Mouse (Mus musculus): ENCODE results near the gene Tmem163. TPM values are rescaled to one million over a fixed set of nuclear protein-coding genes. Genes with fewer than 3 reads are reported as not detected.

Gene Tmem163
- 10.5 to 15.2 TPM (median 12.4 TPM) in 3 replicates for total RNA-seq (2017)

DNA sequence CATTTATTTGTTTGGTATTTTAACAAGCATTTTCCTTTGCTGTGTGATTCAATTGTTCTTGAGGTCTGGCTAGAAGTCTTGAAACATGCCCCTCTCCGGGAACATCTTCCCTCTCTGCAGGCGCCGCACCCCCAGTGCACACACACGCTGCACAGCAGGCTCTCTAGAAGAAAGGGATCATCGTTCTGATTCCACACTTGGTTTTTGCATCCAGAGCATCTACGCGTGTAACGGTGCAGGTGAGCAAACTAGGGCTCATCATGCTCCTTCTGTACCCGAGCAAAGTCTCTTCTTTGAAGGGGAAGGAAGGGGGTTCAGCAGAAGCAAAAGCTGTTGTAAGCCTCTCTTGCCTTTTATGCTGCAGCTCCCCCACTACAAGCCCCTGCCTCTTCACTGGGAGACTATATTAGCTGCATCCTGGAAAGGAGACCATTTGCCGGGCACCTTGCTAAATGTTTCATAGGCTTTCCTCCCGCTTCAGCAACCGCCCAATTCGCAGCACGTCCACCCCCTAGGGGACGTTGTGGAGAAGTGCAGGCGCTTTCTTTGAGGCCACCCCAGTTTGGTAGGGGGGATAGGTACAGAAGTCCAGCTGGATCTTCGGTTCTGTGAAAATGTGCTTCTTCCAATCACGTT lies at the start of gene Tmem163:
Gene Tmem163, minus strand, starts transcription at position 51 of the 636 bp plus-strand sequence.
- ATAC-seq (replicated peaks; ENCODE audit: insufficient number of reproducible peaks, low FRiP score, low TSS enrichment, poor library complexity, severe bottlenecking) = no peak

GRCm38 (mm10) chr1:127729096-127729495 lies 49.7 kb upstream of the Tmem163 start, which contains the start of gene Acmsd:
Gene Acmsd (plus strand): TSS chr1:127729413.
- no peak for ATAC-seq (replicated peaks; ENCODE audit: insufficient number of reproducible peaks, low FRiP score, low TSS enrichment, poor library complexity, severe bottlenecking)

- ATAC-seq (replicated peaks; ENCODE audit: insufficient number of reproducible peaks, low FRiP score, low TSS enrichment, poor library complexity, severe bottlenecking) = no peak
Measured at GRCm38 (mm10) chr1:127723596-127723995, 44.2 kb upstream of the Tmem163 start.

GRCm38 (mm10) chr1:127718290-127718689 lies 38.9 kb upstream of the Tmem163 start:
- ATAC-seq (replicated peaks; ENCODE audit: insufficient number of reproducible peaks, low FRiP score, low TSS enrichment, poor library complexity, severe bottlenecking) = no peak

GRCm38 (mm10) chr1:127716441-127716840 lies 37.1 kb upstream of the Tmem163 start:
- ATAC-seq (replicated peaks; ENCODE audit: insufficient number of reproducible peaks, low FRiP score, low TSS enrichment, poor library complexity, severe bottlenecking) = no peak

DNA sequence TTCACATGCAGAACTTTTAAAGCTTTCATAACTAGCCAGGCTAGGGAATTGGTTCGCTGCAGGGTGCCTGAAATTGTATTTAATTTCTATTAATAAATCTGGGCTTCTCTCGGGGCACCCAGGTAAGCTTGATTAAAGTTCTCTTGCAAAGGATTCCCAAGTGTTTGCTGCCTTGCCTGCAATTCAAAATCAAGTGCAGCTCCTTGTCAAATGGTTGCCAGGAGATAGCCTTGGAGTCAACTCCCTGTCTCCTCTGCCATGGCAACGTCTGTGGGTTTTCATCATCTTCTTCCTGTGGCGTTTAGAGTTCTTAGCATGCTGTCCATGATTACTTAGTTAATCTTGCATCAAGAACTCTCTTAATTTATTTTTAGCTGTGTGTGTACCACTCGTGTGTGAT lies 26.9 kb upstream of the Tmem163 start:
- ATAC-seq (replicated peaks; ENCODE audit: insufficient number of reproducible peaks, low FRiP score, low TSS enrichment, poor library complexity, severe bottlenecking) = no peak

DNA sequence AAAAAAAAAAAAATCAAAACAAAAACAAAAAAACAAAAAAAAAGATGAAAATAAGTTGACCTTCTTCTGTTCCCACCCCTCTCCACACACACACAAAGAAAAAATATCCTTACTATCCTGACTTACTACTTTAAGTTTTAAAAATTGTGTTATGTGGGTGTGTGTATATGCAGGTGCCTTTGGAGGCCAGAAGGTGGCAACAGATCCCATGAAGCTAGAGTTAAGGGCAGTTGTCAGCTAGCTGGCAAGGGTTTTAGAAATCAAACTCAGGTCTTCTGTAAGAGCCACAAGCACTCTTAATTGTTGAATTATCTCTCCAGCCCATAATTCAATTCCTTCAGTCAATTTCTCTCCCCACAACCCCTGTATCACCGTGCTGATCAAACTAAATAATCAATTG lies 22.8 kb upstream of the Tmem163 start:
- ATAC-seq (replicated peaks; ENCODE audit: insufficient number of reproducible peaks, low FRiP score, low TSS enrichment, poor library complexity, severe bottlenecking) = no peak

DNA sequence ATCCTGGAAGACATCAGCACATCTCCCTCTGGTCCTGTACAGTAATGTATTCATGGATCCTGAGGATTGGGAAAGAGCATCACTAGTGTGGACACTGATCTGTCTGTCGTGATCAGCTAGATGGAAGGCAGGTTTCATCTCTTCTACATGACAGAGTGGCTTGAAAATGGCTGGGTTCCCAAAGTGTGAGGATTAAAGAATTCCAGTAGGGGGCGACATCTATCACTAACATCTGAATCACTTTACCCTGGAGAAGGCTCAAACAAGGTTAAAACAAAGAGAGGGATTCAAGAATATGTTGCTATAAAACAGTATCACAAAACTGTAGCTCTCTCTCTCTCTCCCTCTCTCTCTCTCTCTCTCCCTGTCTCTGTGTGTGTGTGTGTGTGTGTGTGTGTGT lies 17.2 kb upstream of the Tmem163 start:
- ATAC-seq (replicated peaks; ENCODE audit: insufficient number of reproducible peaks, low FRiP score, low TSS enrichment, poor library complexity, severe bottlenecking) = no peak

GRCm38 (mm10) chr1:127677661-127678580 lies 1.4 kb downstream of the Tmem163 start:
- ATAC-seq (replicated peaks; ENCODE audit: insufficient number of reproducible peaks, low FRiP score, low TSS enrichment, poor library complexity, severe bottlenecking) = no peak

GRCm38 (mm10) chr1:127677131-127677631 lies 2.2 kb downstream of the Tmem163 start:
- ATAC-seq (replicated peaks; ENCODE audit: insufficient number of reproducible peaks, low FRiP score, low TSS enrichment, poor library complexity, severe bottlenecking) = no peak

- 0 out of 2 replicates have a peak, but pooled peaks have one; percentile 36 for ATAC-seq (replicated peaks; ENCODE audit: insufficient number of reproducible peaks, low FRiP score, low TSS enrichment, poor library complexity, severe bottlenecking)
Measured at GRCm38 (mm10) chr1:127676516-127677099, 2.7 kb downstream of the Tmem163 start.

- no peak for ATAC-seq (replicated peaks; ENCODE audit: insufficient number of reproducible peaks, low FRiP score, low TSS enrichment, poor library complexity, severe bottlenecking)
Measured at GRCm38 (mm10) chr1:127676116-127676515, 3.2 kb downstream of the Tmem163 start.

DNA sequence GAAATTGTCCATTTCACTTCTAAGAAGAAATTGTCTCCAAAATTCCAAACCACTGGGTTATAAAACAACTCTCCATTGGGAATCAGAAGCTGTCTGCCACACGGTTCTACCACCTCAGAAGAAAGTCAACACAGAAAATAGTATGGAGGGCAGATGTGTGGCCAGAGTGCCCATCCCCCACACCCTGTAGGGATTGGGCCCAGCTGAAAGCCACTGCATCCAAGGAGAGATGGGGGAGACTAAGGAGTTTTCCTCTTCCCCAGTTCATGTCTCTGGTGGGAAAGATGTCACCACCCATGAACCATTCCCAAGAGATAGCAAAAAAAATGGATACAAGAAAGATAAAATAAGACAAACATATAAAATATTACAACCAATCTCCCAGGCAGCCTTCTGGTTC lies 4.1 kb downstream of the Tmem163 start:
- no peak for ATAC-seq (replicated peaks; ENCODE audit: insufficient number of reproducible peaks, low FRiP score, low TSS enrichment, poor library complexity, severe bottlenecking)

DNA sequence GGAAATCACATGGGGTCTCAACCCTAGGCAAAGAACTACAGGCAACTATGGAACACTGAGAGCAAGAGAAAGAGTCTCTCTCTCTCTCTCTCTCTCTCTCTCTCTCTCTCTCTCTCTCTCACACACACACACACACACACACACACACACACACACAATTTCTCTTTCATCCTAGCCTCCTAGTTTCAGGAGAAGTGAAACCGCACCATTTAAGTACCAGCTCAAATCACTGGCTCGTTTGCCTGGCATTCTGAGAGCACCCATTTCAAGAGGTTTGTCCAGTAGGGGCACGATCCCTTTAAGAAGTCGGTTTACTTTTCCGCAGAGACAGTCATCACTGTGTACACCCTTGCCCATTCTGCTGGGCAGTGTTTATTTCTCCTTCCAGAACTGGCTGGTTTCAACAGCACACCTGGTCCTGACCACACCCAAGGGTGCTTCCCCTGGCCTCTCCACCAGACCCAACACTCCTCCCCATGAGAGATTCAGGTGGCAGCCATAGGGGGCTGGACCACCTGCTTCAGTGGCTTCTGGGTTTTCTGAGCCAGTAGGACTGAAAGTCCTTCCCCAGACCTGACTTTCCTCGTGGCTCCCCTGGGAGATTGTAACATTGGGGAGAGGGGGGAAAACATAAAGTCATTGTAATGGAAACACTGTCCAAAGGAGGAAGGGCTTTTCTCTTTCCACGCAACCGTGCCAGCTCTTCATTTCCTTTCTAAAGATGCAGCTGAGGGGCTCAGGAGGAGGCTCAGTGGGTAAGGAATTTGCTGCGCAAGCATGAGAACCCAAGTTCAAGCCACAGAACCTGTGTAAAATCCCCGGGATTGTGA lies 5.9 kb downstream of the Tmem163 start:
- no peak for ATAC-seq (replicated peaks; ENCODE audit: insufficient number of reproducible peaks, low FRiP score, low TSS enrichment, poor library complexity, severe bottlenecking)

- ATAC-seq (replicated peaks; ENCODE audit: insufficient number of reproducible peaks, low FRiP score, low TSS enrichment, poor library complexity, severe bottlenecking) = no peak
Measured at GRCm38 (mm10) chr1:127668161-127668560, 11.2 kb downstream of the Tmem163 start.

DNA sequence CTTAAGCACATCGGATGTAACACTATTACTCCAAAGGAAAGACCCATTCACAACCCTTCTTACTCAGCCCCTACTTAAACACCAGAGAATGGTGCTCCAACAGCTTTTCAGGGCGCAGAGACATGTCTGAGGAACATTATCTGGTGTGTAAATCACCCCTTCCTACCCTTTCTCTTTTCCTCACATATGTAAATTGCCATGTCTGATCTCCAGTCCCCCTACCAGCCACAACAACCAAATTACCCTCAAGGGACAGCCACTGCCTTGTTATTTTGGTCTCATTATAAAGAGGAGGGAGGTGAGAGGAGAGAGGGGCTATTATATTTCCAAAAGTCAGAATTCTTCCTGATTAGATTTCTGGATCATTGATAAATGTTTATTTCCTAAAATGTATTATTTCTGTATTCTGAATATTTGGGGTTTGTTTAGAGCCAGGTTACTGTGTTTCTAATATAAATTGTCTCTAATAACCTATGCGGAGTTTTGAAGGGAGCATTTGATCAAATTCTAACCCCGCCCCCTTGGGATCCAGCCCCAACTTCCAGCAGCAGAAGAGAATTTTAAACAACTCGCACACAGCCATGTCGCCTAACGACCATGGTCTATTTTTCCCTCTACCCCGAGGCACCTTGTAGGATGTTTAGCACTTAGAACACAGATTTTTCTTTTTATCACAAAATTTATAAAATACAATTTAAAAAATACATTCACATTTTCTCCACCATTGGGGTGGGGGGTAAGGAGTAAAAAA lies 12.1 kb downstream of the Tmem163 start:
- ATAC-seq (replicated peaks; ENCODE audit: insufficient number of reproducible peaks, low FRiP score, low TSS enrichment, poor library complexity, severe bottlenecking) = no peak

DNA sequence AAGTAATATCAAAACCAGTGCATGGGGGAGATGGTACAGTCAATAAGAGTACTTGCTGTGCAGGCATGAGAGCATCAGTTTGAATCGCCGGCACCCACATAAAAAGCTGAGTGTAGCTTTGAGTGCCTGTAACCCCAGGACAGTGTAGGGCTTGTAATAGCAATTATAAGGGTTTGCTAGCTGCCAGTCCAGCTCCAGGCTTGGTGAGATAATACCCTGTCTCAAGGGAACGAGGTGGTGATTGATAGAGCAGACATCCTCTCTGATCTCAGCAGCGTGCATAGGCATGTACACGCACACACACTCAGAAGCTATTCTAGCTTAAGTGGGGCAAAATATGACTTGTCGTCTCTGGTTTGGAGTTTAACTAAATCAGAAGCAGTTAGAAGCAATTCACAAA lies 13.1 kb downstream of the Tmem163 start:
- ATAC-seq (replicated peaks; ENCODE audit: insufficient number of reproducible peaks, low FRiP score, low TSS enrichment, poor library complexity, severe bottlenecking) = no peak
